Mouse (Mus musculus) liver, embryonic 14.5 days (tissue): ENCODE measurements at regions not wholly inside any gene's neighbourhood (a gene's known extent, or its start where the extent isn't known, plus 50 kb on each side); places are given as distances from the start of the nearest gene placed in this dataset.

Experiments used
- CTCF ChIP-seq: IDR thresholded peaks from 2 replicates; pipeline ENCODE4 v1.5.1; 2016; ENCODE audit warnings: antibody characterized with exemption, low read depth, control low read depth
- EP300 ChIP-seq: IDR thresholded peaks from 2 replicates; pipeline ENCODE4 v1.6.1; 2016; ENCODE audit warnings: antibody characterized with exemption, low read depth

- TF ChIP-seq CTCF (no peak), EP300 (no peak)
These were observed 90.3 kb upstream of the St6galnac5 start for GRCm38 (mm10) chr3:153072200-153072919.
